10 mouse cellular contexts compared by ENCODE assay signal in genomic region chr2:31667332-31667731, GRCm38 (mm10). TPM values are rescaled to one million over a fixed set of nuclear protein-coding genes. Genes with fewer than 3 reads are reported as not detected.
A peak's percentile ranks its signal among the peaks of the same experiment; 100 is the strongest.
DNase-seq lines count a peak whose midpoint lies in the region; ATAC-seq and TF ChIP-seq lines count a peak whose summit lies in the region.
"Had no signal": no experiment of that assay in that cellular context is flagged by ENCODE, and none has a peak within 500 bp of the region (broad histone marks: within the 10 kb centered on the region; RNA-seq: fewer than 3 reads in every experiment).

No protein-coding gene starts in this region.

- ATAC-seq in embryonic facial prominence, embryonic 11.5 days (replicated peaks; ENCODE audit: insufficient number of reproducible peaks, low FRiP score, low TSS enrichment, low read depth) = no peak
- no peak for ATAC-seq in stomach, postnatal 0 days (ENCODE audit: low FRiP score, low TSS enrichment)

- DNase-seq in heart, postnatal 10 days = peak; percentile 26 to 55
- DNase-seq in heart, adult 9 months (ENCODE audit: low spot score in 2 of 2) = no peak
- peak; percentile 21 for DNase-seq in thymus, postnatal 25 days
- DNase-seq in thymus, postnatal 10 days (ENCODE audit: low spot score in 2 of 2) = no peak
- DNase-seq in embryonic facial prominence, embryonic 11.5 days (ENCODE audit: low spot score) = peak; percentile 56
- DNase-seq in stomach, postnatal 0 days (ENCODE audit: low spot score) = no peak
- DNase-seq in cerebellum, adult 11 months = no peak
- no peak for DNase-seq in gastrocnemius, adult 18-20 months (ENCODE audit: low spot score)

- intact Hi-C loops in heart, postnatal 10 days (cut with DNase I) = no loop called here

- H3K4me2 ChIP-seq in embryonic facial prominence, embryonic 11.5 days (ENCODE audit: low read depth, low read length) = no peak overlapping the region
- no peak overlapping the region for H3K4me2 ChIP-seq in stomach, postnatal 0 days (replicated peaks; ENCODE audit: low read depth)

- no peak overlapping the region for H3K27ac ChIP-seq in embryonic facial prominence, embryonic 11.5 days (replicated peaks; ENCODE audit: low read depth, low read length)
- H3K27ac ChIP-seq in stomach, postnatal 0 days (replicated peaks) = no peak overlapping the region

- H3K9me3 ChIP-seq in embryonic facial prominence, embryonic 11.5 days (replicated peaks; ENCODE audit: control insufficient read depth, low read length) = no peaks in the 10 kb centered on the region
- H3K9me3 ChIP-seq in stomach, postnatal 0 days (ENCODE audit: control insufficient read depth, low read length) = no peaks in the 10 kb centered on the region

- H3K4me3 ChIP-seq in embryonic facial prominence, embryonic 11.5 days (ENCODE audit: low read depth, low read length) = no peak overlapping the region
- no peak overlapping the region for H3K4me3 ChIP-seq in stomach, postnatal 0 days (ENCODE audit: low read depth, low read length)
- H3K4me3 ChIP-seq: myocyte had no signal

- H3K4me1 ChIP-seq in embryonic facial prominence, embryonic 11.5 days (ENCODE audit: control insufficient read depth, insufficient read depth, low read length) = no peaks in the 10 kb centered on the region
- 0 out of 2 replicates have a peak, but pooled peaks cover 2% of the 10 kb centered on the region for H3K4me1 ChIP-seq in stomach, postnatal 0 days (replicated peaks; ENCODE audit: control insufficient read depth, insufficient read depth)

- H3K27me3 ChIP-seq in embryonic facial prominence, embryonic 11.5 days (ENCODE audit: control insufficient read depth, insufficient read depth, low read length) = no peaks in the 10 kb centered on the region
- no peaks in the 10 kb centered on the region for H3K27me3 ChIP-seq in stomach, postnatal 0 days (ENCODE audit: control insufficient read depth, insufficient read depth, low read length)

- TF ChIP-seq EP300 in stomach, postnatal 0 days (optimal IDR thresholded peaks at IDR 0.05) = no peak

- WGBS in embryonic facial prominence, embryonic 11.5 days = 23% methylated on average over 4 of the region's 4 CpGs
- WGBS in stomach, postnatal 0 days = 27% methylated on average over 4 of the region's 4 CpGs

- peak; percentile 66 for TF ChIP-seq CTCF in stomach, postnatal 0 days (IDR thresholded peaks at IDR 0.05; ENCODE audit: low read depth)

- no peak overlapping the region for H3K9ac ChIP-seq in embryonic facial prominence, embryonic 11.5 days (replicated peaks; ENCODE audit: low read length)
- H3K9ac ChIP-seq in stomach, postnatal 0 days (ENCODE audit: low read length) = no peak overlapping the region

- no peaks in the 10 kb centered on the region; the same call in 1 of the 2 replicates for H3K36me3 ChIP-seq in embryonic facial prominence, embryonic 11.5 days (replicated peaks; ENCODE audit: control insufficient read depth, insufficient read depth, low read depth, low read length)
- no peaks in the 10 kb centered on the region for H3K36me3 ChIP-seq in stomach, postnatal 0 days (ENCODE audit: control insufficient read depth, insufficient read depth, low read length)

RNA-seq across cellular contexts. Expression of gene Exosc2, which starts 3.2 kb away (rescaled TPM):
- total RNA-seq in heart, postnatal 10 days (2021) = 10 to 100 TPM; 14.1 to 16.0 TPM
- polyA plus RNA-seq in embryonic facial prominence, embryonic 11.5 days (2014; fragmentation: Nextera tagmentation; extraction: Ambion mirVana) = 77.3 and 82.1 TPM in 2 replicates
- 22.2 and 23.4 TPM in 2 replicates for polyA plus RNA-seq in stomach, postnatal 0 days (2015; fragmentation: Nextera tagmentation; extraction: Ambion mirVana)
- total RNA-seq in gastrocnemius, adult 18-20 months (2021) = 1 to 10 TPM; 6.8 to 7.2 TPM

RNA-seq across cellular contexts. Expression of gene Abl1, which starts 20.8 kb away (rescaled TPM):
- total RNA-seq in heart, postnatal 10 days (2021) = 10 to 100 TPM; 56.8 to 65.5 TPM
- 39.5 and 41.2 TPM in 2 replicates for polyA plus RNA-seq in embryonic facial prominence, embryonic 11.5 days (2014; fragmentation: Nextera tagmentation; extraction: Ambion mirVana)
- 11.1 and 11.5 TPM in 2 replicates for polyA plus RNA-seq in stomach, postnatal 0 days (2015; fragmentation: Nextera tagmentation; extraction: Ambion mirVana)
- total RNA-seq in gastrocnemius, adult 18-20 months (2021) = 10 to 100 TPM; 22.1 to 26.1 TPM

RNA-seq across cellular contexts. Expression of gene Prdm12, which starts 27.5 kb away (rescaled TPM):
- not detected for total RNA-seq in heart, postnatal 10 days (2021)
- 4.5 and 6.2 TPM in 2 replicates for polyA plus RNA-seq in embryonic facial prominence, embryonic 11.5 days (2014; fragmentation: Nextera tagmentation; extraction: Ambion mirVana)
- polyA plus RNA-seq in stomach, postnatal 0 days (2015; fragmentation: Nextera tagmentation; extraction: Ambion mirVana) = not detected in 2 replicates
- total RNA-seq in gastrocnemius, adult 18-20 months (2021) = not detected
- polyA plus RNA-seq: heart, embryonic 16.5 days; myocyte had no signal

Comparison
In these comparisons a context has a peak if more than half of its experiments do, and no peak if none do; other contexts are left out.
1. DNase-seq: peak in heart, postnatal 10 days (2 of 2), thymus, postnatal 25 days (single experiment) and embryonic facial prominence, embryonic 11.5 days (single experiment); none in heart, adult 9 months (0 of 2), thymus, postnatal 10 days (0 of 2), stomach, postnatal 0 days (single experiment), cerebellum, adult 11 months (single experiment) and gastrocnemius, adult 18-20 months (single experiment).